Comparison of ENCODE assay signal across 8 mouse cellular contexts in the genomic region with DNA sequence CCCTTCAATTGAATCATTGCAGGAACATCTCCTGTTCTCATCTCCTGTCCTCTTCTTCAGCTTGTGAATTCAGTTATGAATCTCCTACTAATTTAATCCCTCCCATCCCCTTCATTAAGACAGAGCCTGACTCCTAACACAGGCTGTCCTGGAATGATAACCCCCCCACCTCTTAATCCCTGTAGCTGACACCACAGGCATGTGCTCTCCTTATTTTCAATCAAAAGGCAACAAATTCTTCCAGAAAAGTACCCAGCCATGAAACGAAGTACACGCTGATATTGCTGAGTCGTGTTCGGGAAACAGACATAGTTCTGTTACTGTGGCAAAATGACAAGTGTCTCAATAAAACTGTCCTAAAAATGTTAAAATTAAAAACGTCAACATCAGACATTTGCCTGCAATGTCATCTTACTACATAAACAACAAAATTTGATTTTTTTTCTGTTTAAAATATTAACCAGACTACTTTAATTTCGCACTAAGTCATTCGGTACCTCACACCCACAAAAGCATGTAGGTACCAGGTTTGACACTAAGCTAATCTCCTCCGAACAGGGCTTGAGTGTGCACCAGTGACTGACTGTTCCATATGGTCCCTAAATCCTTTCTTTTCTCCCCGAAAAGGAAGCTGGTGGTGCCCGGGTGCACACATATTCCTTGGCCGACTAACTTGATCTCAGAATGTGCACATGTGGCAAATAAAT. TPM values are rescaled to one million over a fixed set of nuclear protein-coding genes. Genes with fewer than 3 reads are reported as not detected.
DNase-seq lines count a peak whose midpoint lies in the region; ATAC-seq and TF ChIP-seq lines count a peak whose summit lies in the region.

No protein-coding gene starts in this region.

- DNase-seq in kidney, postnatal 4 days, result no peak
- no peak for DNase-seq in heart, postnatal 0 days (ENCODE audit: low spot score)
- no peak for DNase-seq in layer of hippocampus, adult 8-10 months (ENCODE audit: low spot score in 2 of 2)
- DNase-seq in layer of hippocampus, adult 9-10 months (ENCODE audit: low spot score), result no peak
- no peak for DNase-seq in spleen, postnatal 36 days (ENCODE audit: low spot score in 2 of 2)

- 21% methylated on average over 11 of the region's 11 CpGs for WGBS in kidney, embryonic 15.5 days
- 19% methylated on average over 11 of the region's 11 CpGs for WGBS in heart, postnatal 0 days

- H3K4me2 ChIP-seq in kidney, embryonic 15.5 days, result peak overlapping the region; percentile 65
- peak overlapping the region; percentile 84 for H3K4me2 ChIP-seq in heart, postnatal 0 days (ENCODE audit: low read depth, low read length)

- H3K9me3 ChIP-seq in kidney, embryonic 15.5 days (replicated peaks), result no peaks in the 10 kb centered on the region
- H3K9me3 ChIP-seq in heart, postnatal 0 days (replicated peaks; ENCODE audit: control insufficient read depth, low read length), result no peaks in the 10 kb centered on the region

- no peak for TF ChIP-seq EP300 in heart, postnatal 0 days (IDR thresholded peaks at IDR 0.05; ENCODE audit: low read depth)

- peaks cover 7% of the 10 kb centered on the region; the same call in 1 of the 2 replicates for H3K4me1 ChIP-seq in kidney, embryonic 15.5 days
- H3K4me1 ChIP-seq in brown adipose tissue, adult 24 weeks (ENCODE audit: control insufficient read depth, insufficient read depth, insufficient read length, low read length), result peaks cover 2% of the 10 kb centered on the region; the same call in 1 of the 2 replicates
- 0 out of 2 replicates have a peak, but pooled peaks cover 3% of the 10 kb centered on the region for H3K4me1 ChIP-seq in heart, postnatal 0 days (ENCODE audit: control insufficient read depth, insufficient read depth)

- ATAC-seq in kidney, embryonic 15.5 days (replicated peaks; ENCODE audit: low FRiP score), result peak; percentile 22
- no peak for ATAC-seq in heart, postnatal 0 days (ENCODE audit: insufficient read depth, low read depth)
- peak; percentile 2 for ATAC-seq in megakaryocyte progenitor cell, adult 5-6 weeks (replicated peaks; ENCODE audit: poor library complexity)

- peaks cover 44% of the 10 kb centered on the region for H3K36me3 ChIP-seq in kidney, embryonic 15.5 days
- H3K36me3 ChIP-seq in heart, postnatal 0 days (replicated peaks; ENCODE audit: control insufficient read depth, insufficient read depth, low read length), result peaks cover 40% of the 10 kb centered on the region

- no peak for TF ChIP-seq CTCF in heart, postnatal 0 days (IDR thresholded peaks at IDR 0.05; ENCODE audit: low read depth)

- H3K27ac ChIP-seq in kidney, embryonic 15.5 days, result peak overlapping the region; percentile 91
- H3K27ac ChIP-seq in brown adipose tissue, adult 24 weeks (replicated peaks; ENCODE audit: low read depth, low read length), result peak overlapping the region; percentile 60
- H3K27ac ChIP-seq in heart, postnatal 0 days (ENCODE audit: low read depth), result peak overlapping the region; percentile 95

- H3K9ac ChIP-seq in kidney, embryonic 15.5 days, result peak overlapping the region; percentile 75
- peak overlapping the region; percentile 73 for H3K9ac ChIP-seq in heart, postnatal 0 days (replicated peaks; ENCODE audit: low read depth, low read length)

- no peaks in the 10 kb centered on the region for H3K27me3 ChIP-seq in kidney, embryonic 15.5 days
- H3K27me3 ChIP-seq in heart, postnatal 0 days (ENCODE audit: control insufficient read depth, insufficient read depth, low read length), result no peaks in the 10 kb centered on the region

- H3K4me3 ChIP-seq in kidney, embryonic 15.5 days (replicated peaks), result peak overlapping the region; percentile 90
- peak overlapping the region; percentile 91 for H3K4me3 ChIP-seq in brown adipose tissue, adult 24 weeks (ENCODE audit: insufficient read depth, low read depth, low read length)
- peak overlapping the region; percentile 70 for H3K4me3 ChIP-seq in heart, postnatal 0 days (ENCODE audit: low read depth, low read length)

RNA-seq across cellular contexts. Expression of gene Tpr, which starts 0.6 kb away (rescaled TPM):
- 168 and 185 TPM in 2 replicates for polyA plus RNA-seq in kidney, embryonic 15.5 days (2015; fragmentation: Nextera tagmentation; extraction: Ambion mirVana)
- polyA plus RNA-seq in brown adipose tissue, adult 24 weeks (2012; ENCODE audit: insufficient read depth, insufficient read length, missing spikeins), result 59.4 and 70.2 TPM in 2 replicates
- 86.4 and 112 TPM in 2 replicates for total RNA-seq in heart, postnatal 0 days (2014; rRNA removed; ENCODE audit: low replicate concordance)
- 117 and 118 TPM in 2 replicates for polyA plus RNA-seq in heart, postnatal 0 days (2015; fragmentation: Nextera tagmentation; extraction: Ambion mirVana)
- total RNA-seq in megakaryocyte progenitor cell, adult 5-6 weeks (2015), result 401 and 492 TPM in 2 replicates
- total RNA-seq in megakaryocyte progenitor cell, adult 5-6 weeks (2017), result 401 and 471 TPM in 2 replicates
- total RNA-seq in layer of hippocampus, adult 8-10 months (2022), result 100 to 1,000 TPM; 108 to 113 (median 110) TPM

RNA-seq across cellular contexts. Expression of gene Odr4, which starts 0.8 kb away (rescaled TPM):
- 36.3 and 39.3 TPM in 2 replicates for polyA plus RNA-seq in kidney, embryonic 15.5 days (2015; fragmentation: Nextera tagmentation; extraction: Ambion mirVana)
- polyA plus RNA-seq in brown adipose tissue, adult 24 weeks (2012; ENCODE audit: insufficient read depth, insufficient read length, missing spikeins), result 41.0 and 56.4 TPM in 2 replicates
- 10.7 and 36.4 TPM in 2 replicates for total RNA-seq in heart, postnatal 0 days (2014; rRNA removed; ENCODE audit: low replicate concordance)
- 42.9 and 45.7 TPM in 2 replicates for polyA plus RNA-seq in heart, postnatal 0 days (2015; fragmentation: Nextera tagmentation; extraction: Ambion mirVana)
- total RNA-seq in megakaryocyte progenitor cell, adult 5-6 weeks (2015), result 36.1 and 45.5 TPM in 2 replicates
- 93.9 and 107 TPM in 2 replicates for total RNA-seq in megakaryocyte progenitor cell, adult 5-6 weeks (2017)
- total RNA-seq in layer of hippocampus, adult 8-10 months (2022), result 10 to 100 TPM; 54.2 to 68.0 (median 57.3) TPM
